ENCODE assay signal across 8 mouse cellular contexts in the genomic region with DNA sequence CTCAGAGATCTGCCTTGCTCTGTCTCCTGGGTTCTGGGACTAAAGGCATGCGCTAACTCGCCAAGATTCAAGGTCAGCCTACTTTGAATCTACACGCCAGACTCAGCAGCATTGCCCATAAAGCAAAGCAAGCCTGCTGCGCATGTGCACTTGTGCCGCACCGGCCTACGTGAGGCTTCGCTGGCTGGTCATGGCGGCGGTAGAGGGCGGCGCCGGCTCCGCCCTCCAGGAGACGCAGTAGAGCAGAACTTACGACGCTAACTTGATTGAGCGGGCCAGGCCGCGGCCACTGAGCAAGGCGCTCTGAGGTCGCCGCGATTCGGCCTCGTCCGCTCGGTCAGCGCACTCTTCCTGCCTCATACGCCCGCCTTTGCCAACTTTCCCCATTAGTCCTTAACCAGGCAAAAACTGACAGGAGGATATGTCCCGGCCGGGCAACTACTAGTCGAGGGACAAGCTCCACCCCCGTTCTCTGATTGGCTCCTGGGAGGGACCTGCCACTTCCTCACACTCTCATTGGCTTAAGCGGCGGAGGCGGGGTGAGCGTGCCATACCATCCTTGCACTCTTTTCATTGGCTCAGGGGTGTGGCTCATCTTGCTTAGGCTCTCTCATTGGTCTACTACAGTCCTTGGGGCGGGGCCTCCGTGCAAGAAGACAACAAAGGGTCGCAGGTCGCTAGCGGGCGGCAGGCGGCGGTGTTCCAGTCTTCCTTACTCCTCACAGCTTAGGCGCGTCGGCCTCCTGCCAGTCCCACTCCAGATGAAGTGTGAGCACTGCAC. TPM values are rescaled to one million over a fixed set of nuclear protein-coding genes. Genes with fewer than 3 reads are reported as not detected.
A peak's percentile ranks its signal among the peaks of the same experiment; 100 is the strongest.
DNase-seq lines count a peak whose midpoint lies in the region; ATAC-seq and TF ChIP-seq lines count a peak whose summit lies in the region.

A gene (plus strand): TSS at position 690 of the 781 bp plus-strand sequence.

- TF ChIP-seq CTCF in heart, adult 2 months (IDR thresholded peaks at IDR 0.05) = peak; percentile 48

- H3K27me3 ChIP-seq in embryonic facial prominence, embryonic 14.5 days (replicated peaks; ENCODE audit: control insufficient read depth, insufficient read depth, low read length) = no peaks in the 10 kb centered on the region
- H3K27me3 ChIP-seq in heart, adult 2 months (ENCODE audit: control insufficient read depth, insufficient read depth, low read length) = no peaks in the 10 kb centered on the region
- no peaks in the 10 kb centered on the region for H3K27me3 ChIP-seq in limb, embryonic 13.5 days
- H3K27me3 ChIP-seq in midbrain, embryonic 16.5 days (ENCODE audit: control insufficient read depth, insufficient read depth, low read depth, low read length) = no peaks in the 10 kb centered on the region

- ATAC-seq in embryonic facial prominence, embryonic 14.5 days (ENCODE audit: low read depth) = peak; percentile 99
- ATAC-seq in limb, embryonic 13.5 days (ENCODE audit: low FRiP score, low read depth) = peak; percentile 100
- peak; percentile 99 for ATAC-seq in midbrain, embryonic 16.5 days

- DNase-seq in 3T3-L1 (ENCODE audit: low read depth, low spot score) = peak; percentile 100
- peak; percentile 80 to 99 for DNase-seq in adrenal gland, postnatal 4 days (ENCODE audit: low spot score in 2 of 2)
- peak; percentile 100 for DNase-seq in embryonic facial prominence, embryonic 14.5 days (ENCODE audit: low spot score)
- peak; percentile 96 to 99 for DNase-seq in heart, adult 2 months
- peak; percentile 100 for DNase-seq in kidney, adult 8-10 months
- DNase-seq in spleen, postnatal 10 days (ENCODE audit: low spot score in 2 of 2) = peak; percentile 96 to 99

- peak; percentile 96 for TF ChIP-seq POLR2A in heart, adult 2 months (IDR thresholded peaks at IDR 0.05; ENCODE audit: insufficient read depth, low read depth, low read length)

- H3K79me2 ChIP-seq in heart, adult 2 months (replicated peaks; ENCODE audit: control insufficient read depth, insufficient read depth, low read length) = peaks cover 1% of the 10 kb centered on the region; the same call in 1 of the 2 replicates

- H3K9me3 ChIP-seq in embryonic facial prominence, embryonic 14.5 days (ENCODE audit: control insufficient read depth, low read length) = no peaks in the 10 kb centered on the region
- no peaks in the 10 kb centered on the region for H3K9me3 ChIP-seq in limb, embryonic 13.5 days
- no peaks in the 10 kb centered on the region for H3K9me3 ChIP-seq in midbrain, embryonic 16.5 days (replicated peaks; ENCODE audit: control insufficient read depth, low read length, poor library complexity, severe bottlenecking)

- H3K4me2 ChIP-seq in embryonic facial prominence, embryonic 14.5 days (ENCODE audit: low read depth, low read length) = peak within 1 kb of the TSS; percentile 64
- peak within 1 kb of the TSS; percentile 65 for H3K4me2 ChIP-seq in limb, embryonic 13.5 days (replicated peaks)
- peak within 1 kb of the TSS; percentile 76 for H3K4me2 ChIP-seq in midbrain, embryonic 16.5 days (ENCODE audit: low read length)

- WGBS in embryonic facial prominence, embryonic 14.5 days = under 1% methylated on average over 46 of the region's 50 CpGs
- WGBS in heart, adult 2 months = under 1% methylated on average over 50 of the region's 50 CpGs
- WGBS in limb, embryonic 13.5 days = under 1% methylated on average over 50 of the region's 50 CpGs
- WGBS in midbrain, embryonic 16.5 days = 0% methylated on average over 50 of the region's 50 CpGs

- H3K4me1 ChIP-seq in embryonic facial prominence, embryonic 14.5 days (ENCODE audit: control insufficient read depth, insufficient read depth, low read length) = peaks cover 18% of the 10 kb centered on the region
- peaks cover 4% of the 10 kb centered on the region for H3K4me1 ChIP-seq in heart, adult 2 months (ENCODE audit: control insufficient read depth, insufficient read depth, low read length)
- H3K4me1 ChIP-seq in limb, embryonic 13.5 days = peaks cover 20% of the 10 kb centered on the region
- peaks cover 29% of the 10 kb centered on the region for H3K4me1 ChIP-seq in midbrain, embryonic 16.5 days (ENCODE audit: control insufficient read depth, insufficient read depth, low read length)

- TF ChIP-seq EP300 in heart, adult 2 months (IDR thresholded peaks at IDR 0.05; ENCODE audit: insufficient read depth, low read depth, low read length) = peak; percentile 73

- H3K4me3 ChIP-seq in embryonic facial prominence, embryonic 14.5 days (ENCODE audit: low read depth, low read length) = peak within 1 kb of the TSS; percentile 75
- H3K4me3 ChIP-seq in heart, adult 2 months = peak within 1 kb of the TSS; percentile 69
- H3K4me3 ChIP-seq in limb, embryonic 13.5 days = peak within 1 kb of the TSS; percentile 78
- peak within 1 kb of the TSS; percentile 84 for H3K4me3 ChIP-seq in midbrain, embryonic 16.5 days (ENCODE audit: low read depth, low read length)

- H3K9ac ChIP-seq in embryonic facial prominence, embryonic 14.5 days (ENCODE audit: low read depth, low read length) = peak within 1 kb of the TSS; percentile 84
- peak within 1 kb of the TSS; percentile 90 for H3K9ac ChIP-seq in heart, adult 2 months (ENCODE audit: low read depth, low read length)
- peak within 1 kb of the TSS; percentile 85 for H3K9ac ChIP-seq in limb, embryonic 13.5 days
- peak within 1 kb of the TSS; percentile 91 for H3K9ac ChIP-seq in midbrain, embryonic 16.5 days (ENCODE audit: low read depth, low read length)

- intact Hi-C loops in heart, adult 2 months (cut with DNase I) = loop anchor here (2.0 kb wide), 1 partner anchor 118 kb away; a partner anchor contains a TSS

- peak within 1 kb of the TSS; percentile 99 for H3K27ac ChIP-seq in embryonic facial prominence, embryonic 14.5 days (replicated peaks; ENCODE audit: low read depth, low read length)
- H3K27ac ChIP-seq in heart, adult 2 months = peak within 1 kb of the TSS; percentile 100
- H3K27ac ChIP-seq in limb, embryonic 13.5 days = peak within 1 kb of the TSS; percentile 98
- peak within 1 kb of the TSS; percentile 100 for H3K27ac ChIP-seq in midbrain, embryonic 16.5 days (ENCODE audit: low read length)

- peaks cover 29% of the 10 kb centered on the region for H3K36me3 ChIP-seq in embryonic facial prominence, embryonic 14.5 days (ENCODE audit: control insufficient read depth, insufficient read depth, low read length)
- H3K36me3 ChIP-seq in heart, adult 2 months (ENCODE audit: control insufficient read depth, insufficient read depth, low read length) = peaks cover 18% of the 10 kb centered on the region
- H3K36me3 ChIP-seq in limb, embryonic 13.5 days = peaks cover 27% of the 10 kb centered on the region
- H3K36me3 ChIP-seq in midbrain, embryonic 16.5 days (ENCODE audit: control insufficient read depth, insufficient read depth, low read length) = no peaks in the 10 kb centered on the region; the same call in 1 of the 2 replicates

RNA-seq across cellular contexts. Expression of the gene that starts here (rescaled TPM):
- 10 to 100 TPM; 28.4 to 36.2 TPM for total RNA-seq in adrenal gland, postnatal 4 days (2021)
- polyA plus RNA-seq in embryonic facial prominence, embryonic 14.5 days (2014; fragmentation: Nextera tagmentation; extraction: Ambion mirVana) = 42.1 and 43.8 TPM in 2 replicates
- 100 to 1,000 TPM in 1 of 2 experiments, 10 to 100 TPM in 1; 76.7 to 102 TPM for total RNA-seq in heart, adult 2 months (2021)
- 91.4 and 145 TPM in 2 replicates for polyA plus RNA-seq in heart, adult 2 months (2012; rRNA removed)
- polyA plus RNA-seq in limb, embryonic 13.5 days (2015; fragmentation: Nextera tagmentation; extraction: Ambion mirVana) = 69.3 and 73.5 TPM in 2 replicates
- 93.1 and 104 TPM in 2 replicates for polyA plus RNA-seq in midbrain, embryonic 16.5 days (2015; fragmentation: Nextera tagmentation; extraction: Ambion mirVana)

Comparison
In these comparisons a context has a peak if more than half of its experiments do, and no peak if none do; other contexts are left out.
1. Peak in every context shown above with its lines: DNase-seq, ATAC-seq, H3K4me3 ChIP-seq and H3K27ac ChIP-seq.